Mouse (Mus musculus): ENCODE measurements around the gene Frmd4a. TPM values are rescaled to one million over a fixed set of nuclear protein-coding genes. Genes with fewer than 3 reads are reported as not detected.

The Frmd4a gene
- polyA plus RNA-seq, 1 experiment from 2014 or later: 51.5 TPM

DNA sequence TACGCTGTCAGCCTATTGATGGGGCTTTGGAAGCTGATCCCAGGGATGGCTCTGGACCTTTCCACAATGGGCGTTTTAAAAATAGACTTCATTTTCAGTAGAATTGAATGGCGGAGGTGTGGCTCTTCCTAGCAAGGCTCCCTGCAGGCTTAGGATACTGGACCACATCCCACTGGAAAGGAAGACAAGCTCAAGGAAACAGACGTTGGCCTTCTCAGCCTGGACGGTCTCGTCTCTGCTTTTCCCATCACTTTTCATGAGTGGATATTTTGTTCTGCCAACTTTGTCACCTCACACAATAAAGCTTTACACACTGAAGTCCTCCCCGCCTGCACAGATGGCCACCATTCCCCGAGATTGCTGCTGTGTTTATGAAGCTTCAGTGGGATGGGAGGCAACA, 417.5 kb downstream of the Frmd4a start:
- Histone ChIP-seq H3K36me3 (no peaks in the 10 kb centered on the region), H3K9me3 (replicated peaks) (no peaks in the 10 kb centered on the region), H3K4me1 (peaks cover 51% of the 10 kb centered on the region), H3K4me2 (no peak overlapping the region), H3K4me3 (replicated peaks) (no peak overlapping the region), H3K27me3 (replicated peaks) (no peaks in the 10 kb centered on the region), H3K27ac (replicated peaks) (no peak overlapping the region), H3K9ac (replicated peaks) (no peak overlapping the region)
- no peak for ATAC-seq (ENCODE audit: low FRiP score)
- WGBS: 76% methylated on average over 8 of the region's 8 CpGs

GRCm38 (mm10) chr2:4436361-4437231, 419.1 kb downstream of the Frmd4a start:
- Histone ChIP-seq H3K36me3 (no peaks in the 10 kb centered on the region), H3K4me2 (peak overlapping the region; percentile 29), H3K4me3 (replicated peaks) (no peak overlapping the region), H3K9ac (replicated peaks) (no peak overlapping the region), H3K27ac (replicated peaks) (peak overlapping the region; percentile 68), H3K27me3 (replicated peaks) (no peaks in the 10 kb centered on the region), H3K4me1 (peaks cover 62% of the 10 kb centered on the region), H3K9me3 (replicated peaks) (no peaks in the 10 kb centered on the region)
- WGBS: 13% methylated on average over 19 of the region's 19 CpGs
- peak; percentile 79 for ATAC-seq (ENCODE audit: low FRiP score)

- no peaks in the 10 kb centered on the region for H3K9me3 ChIP-seq (replicated peaks)
- no peak overlapping the region for H3K27ac ChIP-seq (replicated peaks)
- 63% methylated on average over 7 of the region's 7 CpGs for WGBS
- H3K4me3 ChIP-seq (replicated peaks): no peak overlapping the region
- H3K36me3 ChIP-seq: no peaks in the 10 kb centered on the region
- ATAC-seq (ENCODE audit: low FRiP score): no peak
- H3K4me2 ChIP-seq: no peak overlapping the region
- H3K4me1 ChIP-seq: peaks cover 59% of the 10 kb centered on the region
- no peaks in the 10 kb centered on the region for H3K27me3 ChIP-seq (replicated peaks)
- H3K9ac ChIP-seq (replicated peaks): no peak overlapping the region
These were observed 421.2 kb downstream of the Frmd4a start for GRCm38 (mm10) chr2:4438739-4439138.

GRCm38 (mm10) chr2:4439909-4440308, 422.4 kb downstream of the Frmd4a start:
- 74% methylated on average over 4 of the region's 4 CpGs for WGBS
- no peaks in the 10 kb centered on the region for H3K36me3 ChIP-seq
- peaks cover 57% of the 10 kb centered on the region for H3K4me1 ChIP-seq
- no peak overlapping the region for H3K9ac ChIP-seq (replicated peaks)
- no peaks in the 10 kb centered on the region for H3K9me3 ChIP-seq (replicated peaks)
- ATAC-seq (ENCODE audit: low FRiP score): no peak
- no peak overlapping the region for H3K4me3 ChIP-seq (replicated peaks)
- H3K4me2 ChIP-seq: no peak overlapping the region
- H3K27ac ChIP-seq (replicated peaks): no peak overlapping the region
- no peaks in the 10 kb centered on the region for H3K27me3 ChIP-seq (replicated peaks)

DNA sequence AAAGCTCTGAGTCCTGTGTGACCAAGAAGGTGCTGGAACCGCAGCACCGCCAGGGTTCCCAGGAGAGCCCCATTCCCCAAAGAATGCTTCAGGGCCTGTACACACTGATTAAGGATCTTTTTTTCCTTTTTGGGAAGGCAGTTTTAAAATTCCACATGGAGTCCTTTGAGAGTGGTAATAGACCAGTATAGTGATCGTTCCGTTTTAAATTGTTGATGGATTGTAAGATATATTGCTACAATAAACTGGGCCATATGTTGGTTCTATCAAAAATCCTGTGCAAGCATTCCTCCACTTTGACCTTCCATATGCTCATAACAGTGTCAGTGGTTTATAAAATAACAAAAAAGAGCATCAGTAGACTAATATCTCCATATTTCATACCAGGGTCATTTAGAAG, 424.3 kb downstream of the Frmd4a start:
- Histone ChIP-seq H3K9ac (replicated peaks) (no peak overlapping the region), H3K36me3 (no peaks in the 10 kb centered on the region), H3K4me1 (peaks cover 44% of the 10 kb centered on the region), H3K4me3 (replicated peaks) (no peak overlapping the region), H3K9me3 (replicated peaks) (no peaks in the 10 kb centered on the region), H3K27me3 (replicated peaks) (no peaks in the 10 kb centered on the region), H3K27ac (replicated peaks) (no peak overlapping the region), H3K4me2 (no peak overlapping the region)
- no peak for ATAC-seq (ENCODE audit: low FRiP score)
- 50% methylated on average over 4 of the region's 4 CpGs for WGBS

DNA sequence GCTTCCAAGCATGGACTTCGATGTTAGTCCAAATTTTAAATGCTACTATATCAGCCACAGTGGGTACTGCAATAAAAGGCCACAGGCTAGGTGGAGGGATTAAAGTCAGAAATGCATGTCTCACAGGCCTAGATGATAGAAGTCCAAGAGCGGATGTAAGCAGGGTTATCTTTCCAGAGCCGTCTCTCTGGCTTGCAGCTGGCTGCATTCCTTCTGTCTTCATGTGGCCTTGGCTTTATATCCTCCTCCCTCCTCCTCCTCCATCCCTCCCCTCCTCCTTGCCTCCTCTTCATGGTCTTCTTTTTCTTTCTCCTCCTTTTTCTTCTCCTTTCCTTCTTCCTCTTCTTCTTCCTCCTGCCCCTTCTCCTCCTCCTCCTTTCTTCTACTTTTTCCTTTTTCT, 427.2 kb downstream of the Frmd4a start:
- WGBS: 89% methylated on average over 3 of the region's 3 CpGs
- Histone ChIP-seq H3K27ac (replicated peaks) (no peak overlapping the region), H3K4me3 (replicated peaks) (no peak overlapping the region), H3K4me1 (peaks cover 33% of the 10 kb centered on the region), H3K36me3 (no peaks in the 10 kb centered on the region), H3K4me2 (no peak overlapping the region), H3K27me3 (replicated peaks) (no peaks in the 10 kb centered on the region), H3K9ac (replicated peaks) (no peak overlapping the region), H3K9me3 (replicated peaks) (no peaks in the 10 kb centered on the region)
- ATAC-seq (ENCODE audit: low FRiP score): no peak

- ATAC-seq (ENCODE audit: low FRiP score): no peak
- Histone ChIP-seq H3K27ac (replicated peaks) (peak overlapping the region; percentile 14; the same call in 1 of the 2 replicates), H3K9ac (replicated peaks) (no peak overlapping the region), H3K27me3 (replicated peaks) (no peaks in the 10 kb centered on the region), H3K4me3 (replicated peaks) (no peak overlapping the region), H3K4me1 (peaks cover 26% of the 10 kb centered on the region), H3K36me3 (no peaks in the 10 kb centered on the region), H3K4me2 (no peak overlapping the region), H3K9me3 (replicated peaks) (no peaks in the 10 kb centered on the region)
- WGBS: 65% methylated on average over 10 of the region's 10 CpGs
These were observed 428.3 kb downstream of the Frmd4a start for GRCm38 (mm10) chr2:4445629-4446400.

DNA sequence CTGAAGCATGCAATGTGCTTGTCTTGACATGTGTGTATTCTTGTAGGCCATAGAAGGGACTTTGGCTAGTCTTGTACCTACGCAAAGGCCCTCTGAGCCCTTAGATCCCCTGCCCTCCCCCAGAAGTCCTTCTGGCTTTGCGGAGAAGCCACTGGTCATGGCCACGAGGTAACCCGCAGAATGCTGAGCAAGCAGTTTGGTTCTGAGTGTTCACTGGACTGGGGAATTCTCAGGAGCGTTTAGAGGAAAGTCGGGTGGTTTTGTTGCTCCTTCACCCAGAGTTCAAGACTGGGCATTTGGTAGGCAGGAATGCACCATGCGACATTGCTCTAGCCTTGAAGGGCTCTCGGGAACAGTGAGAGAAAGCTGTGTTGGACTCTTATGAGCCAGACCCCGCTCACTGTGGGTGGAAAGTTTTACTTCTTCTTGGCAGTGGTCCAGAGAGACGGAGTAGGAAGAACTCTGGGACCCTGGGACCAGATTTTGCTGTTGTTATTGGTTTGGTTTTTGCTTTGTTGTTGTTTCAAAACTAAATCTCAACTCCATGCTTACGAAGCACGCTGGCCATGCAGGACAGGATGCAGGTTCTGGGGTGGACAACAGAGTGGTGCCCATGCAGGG, 432.5 kb downstream of the Frmd4a start:
- H3K36me3 ChIP-seq: no peaks in the 10 kb centered on the region
- no peak overlapping the region for H3K4me3 ChIP-seq (replicated peaks)
- no peak overlapping the region for H3K27ac ChIP-seq (replicated peaks)
- no peak overlapping the region for H3K9ac ChIP-seq (replicated peaks)
- no peak overlapping the region for H3K4me2 ChIP-seq
- peaks cover 31% of the 10 kb centered on the region for H3K4me1 ChIP-seq
- no peaks in the 10 kb centered on the region for H3K9me3 ChIP-seq (replicated peaks)
- no peaks in the 10 kb centered on the region for H3K27me3 ChIP-seq (replicated peaks)
- WGBS: 72% methylated on average over 12 of the region's 12 CpGs
- no peak for ATAC-seq (ENCODE audit: low FRiP score)

GRCm38 (mm10) chr2:4452590-4453400, 435.3 kb downstream of the Frmd4a start:
- 23% methylated on average over 12 of the region's 12 CpGs for WGBS
- Histone ChIP-seq H3K4me2 (no peak overlapping the region), H3K36me3 (no peaks in the 10 kb centered on the region), H3K27ac (replicated peaks) (peak overlapping the region; percentile 48), H3K27me3 (replicated peaks) (no peaks in the 10 kb centered on the region), H3K4me1 (peaks cover 37% of the 10 kb centered on the region), H3K9ac (replicated peaks) (no peak overlapping the region), H3K9me3 (replicated peaks) (no peaks in the 10 kb centered on the region), H3K4me3 (replicated peaks) (no peak overlapping the region)
- ATAC-seq (ENCODE audit: low FRiP score): no peak

DNA sequence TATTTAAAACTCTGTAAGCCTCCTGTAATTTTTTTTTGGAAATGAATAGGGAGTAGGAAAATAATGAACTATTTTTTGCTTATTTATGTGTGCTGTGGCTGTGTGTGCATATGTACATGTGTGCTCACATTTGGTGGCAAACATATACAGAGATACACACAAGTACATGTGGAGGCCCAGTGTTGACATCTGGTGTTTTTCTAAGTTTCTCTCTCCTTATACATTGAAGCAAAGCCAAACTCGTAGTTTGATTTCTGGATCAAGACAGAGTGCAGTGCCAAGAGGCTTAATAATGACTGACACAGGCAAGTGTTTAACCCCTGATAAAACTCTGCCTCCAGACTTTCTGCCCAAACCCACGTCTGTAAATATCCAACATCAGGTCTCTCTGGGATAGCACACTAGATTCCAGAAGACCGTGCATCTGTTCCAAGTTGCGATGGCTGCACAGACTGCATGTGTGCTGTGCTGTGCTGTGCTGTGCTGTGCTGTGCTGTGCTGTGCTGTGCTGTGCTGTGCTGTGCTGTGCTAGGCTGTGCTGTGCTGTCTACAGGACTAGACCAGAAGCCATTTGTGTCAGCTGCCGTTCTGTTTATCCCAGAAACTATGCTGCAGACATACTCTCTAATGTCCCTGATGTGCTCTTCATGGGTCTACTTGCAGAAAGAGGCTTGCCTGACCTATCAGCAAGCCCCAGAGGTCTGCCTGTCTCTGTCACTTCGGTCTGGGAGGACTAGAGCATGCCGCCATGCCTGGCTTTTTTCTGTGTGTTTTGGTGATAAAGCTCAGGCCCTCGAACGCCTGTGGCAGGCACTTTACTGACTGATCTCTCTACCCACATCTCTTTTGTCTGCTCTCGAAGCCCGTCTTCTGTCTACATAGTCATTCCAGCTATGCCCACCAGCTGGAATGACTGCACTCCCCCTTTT, 437.8 kb downstream of the Frmd4a start:
- H3K9me3 ChIP-seq (replicated peaks): no peaks in the 10 kb centered on the region
- H3K27ac ChIP-seq (replicated peaks): no peak overlapping the region; the same call in 1 of the 2 replicates
- no peak overlapping the region for H3K4me3 ChIP-seq (replicated peaks)
- H3K9ac ChIP-seq (replicated peaks): no peak overlapping the region
- H3K4me2 ChIP-seq: no peak overlapping the region
- H3K4me1 ChIP-seq: peaks cover 46% of the 10 kb centered on the region
- no peaks in the 10 kb centered on the region for H3K27me3 ChIP-seq (replicated peaks)
- ATAC-seq (ENCODE audit: low FRiP score): no peak
- no peaks in the 10 kb centered on the region for H3K36me3 ChIP-seq
- WGBS: 59% methylated on average over 11 of the region's 11 CpGs
